Mouse (Mus musculus): ENCODE data around the gene Mat1a. TPM values are rescaled to one million over a fixed set of nuclear protein-coding genes. Genes with fewer than 3 reads are reported as not detected.

Mat1a gene
- polyA plus RNA-seq (2014; fragmentation: Illumina TruSeq; extraction: RNeasy Lipid Tissue Mini Kit (QIAGEN cat#74804); ENCODE audit: low read depth, low replicate concordance): 0.24 TPM

DNA sequence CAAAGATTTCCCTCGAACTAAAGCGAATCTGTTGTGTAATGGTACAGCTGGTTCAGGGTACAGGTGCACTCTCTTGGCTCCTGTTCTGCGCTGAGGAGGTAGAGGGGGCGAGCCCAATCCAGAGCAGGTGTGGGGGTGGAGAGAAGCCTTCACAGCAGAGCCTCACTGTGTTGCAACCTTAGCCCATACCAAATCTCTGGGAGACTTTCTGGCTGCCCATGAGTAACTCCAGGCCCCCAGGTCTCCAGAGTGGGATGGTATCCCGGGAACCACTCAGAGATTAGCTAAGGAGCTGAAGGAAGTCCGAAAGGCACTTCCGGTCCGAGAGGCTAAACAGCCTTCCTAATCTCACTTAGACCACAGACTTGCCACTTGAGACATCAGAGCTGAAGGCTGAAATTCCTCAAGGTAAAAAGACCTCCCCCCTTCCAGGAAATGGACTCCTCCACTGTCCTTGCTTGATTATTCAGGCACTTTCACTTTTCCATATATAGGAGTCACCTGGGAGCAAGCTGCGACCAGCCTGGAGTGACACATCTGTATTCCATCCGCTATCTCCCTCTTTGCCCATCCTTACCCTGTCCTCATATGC is at the start of gene Mat1a:
TSS of gene Mat1a (plus strand) at position 183 of the 592 bp plus-strand sequence.

DNA sequence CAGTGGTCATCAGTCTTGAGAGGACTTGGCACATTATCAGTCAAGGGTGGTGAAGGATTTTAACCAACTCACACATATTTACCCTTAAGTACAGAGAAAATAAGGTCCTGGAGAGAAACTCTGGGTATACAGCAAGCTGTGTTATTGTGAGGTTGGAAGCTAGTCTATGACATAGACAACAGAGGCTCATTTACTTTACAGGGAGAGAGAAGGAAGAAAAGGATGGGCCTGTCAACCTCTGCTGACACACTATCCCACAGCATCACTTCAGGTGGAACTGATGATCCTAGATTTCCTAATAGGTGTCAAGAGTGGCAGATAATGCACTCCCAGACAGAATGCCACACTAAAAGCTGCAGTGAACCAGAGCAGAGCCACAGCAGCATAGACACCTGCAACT is 35.7 kb upstream of the Mat1a start, which contains the start of gene Dydc2:
TSS of gene Dydc2 (minus strand) at position 101 of the 400 bp plus-strand sequence.

DNA sequence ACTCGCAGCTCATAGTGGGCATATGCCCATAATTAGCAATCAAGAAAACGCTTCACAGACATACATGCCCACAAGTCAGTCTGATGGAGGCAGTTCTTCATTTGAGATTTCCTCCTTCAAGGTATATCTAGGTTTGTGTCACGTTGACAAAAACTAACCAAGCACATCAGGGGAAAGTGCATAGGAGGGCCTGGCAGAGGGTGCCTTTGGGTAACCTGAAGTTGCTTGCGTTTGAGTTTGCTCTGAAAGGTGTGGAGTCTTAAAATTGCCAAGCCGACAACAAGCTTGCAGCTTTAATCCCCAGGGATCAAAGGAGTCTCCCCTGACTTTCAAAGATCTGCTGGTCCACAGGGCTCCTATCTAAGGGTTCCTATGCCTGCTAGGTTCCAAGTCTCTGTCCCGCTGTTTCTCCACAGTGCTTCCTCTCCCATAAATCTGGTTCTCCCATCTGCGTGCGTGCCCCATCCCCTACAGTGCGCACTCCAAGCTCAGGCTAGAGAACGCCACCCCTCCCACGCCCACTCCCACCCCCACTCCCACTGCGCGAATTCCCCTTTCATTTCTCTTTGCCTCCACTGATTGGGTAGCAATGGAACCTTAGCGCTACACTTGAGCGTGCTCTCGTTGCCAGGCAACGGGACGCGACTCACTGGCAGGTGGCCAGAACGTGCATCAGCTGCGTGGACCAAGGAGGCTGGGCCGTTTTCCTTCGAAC is 32.4 kb upstream of the Mat1a start, which contains the start of gene Dydc1:
TSS of gene Dydc1 (plus strand) at position 683 of the 715 bp plus-strand sequence.

DNA sequence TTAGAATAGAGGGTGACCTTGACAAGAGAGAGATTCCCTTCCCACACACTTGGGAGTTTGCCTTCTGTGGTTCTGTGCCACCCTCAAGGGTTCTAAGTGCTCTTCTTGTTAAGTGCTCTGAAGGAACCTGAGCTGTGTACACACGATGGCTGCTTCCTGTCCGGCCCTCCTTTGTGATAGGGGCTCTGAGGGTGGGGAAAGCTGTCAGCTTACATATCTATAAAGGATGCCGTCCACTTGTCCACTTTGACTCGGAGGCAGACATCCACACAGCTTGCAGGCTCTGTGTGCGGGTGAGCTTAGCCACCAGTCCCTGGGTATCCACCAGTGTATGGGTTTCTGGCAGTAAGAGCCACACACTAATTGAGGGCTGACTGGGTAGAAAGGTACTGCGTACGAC is 26.7 kb downstream of the Mat1a start, which contains the start of gene Sftpa1:
TSS of gene Sftpa1 (plus strand) at position 243 of the 400 bp plus-strand sequence.

DNA sequence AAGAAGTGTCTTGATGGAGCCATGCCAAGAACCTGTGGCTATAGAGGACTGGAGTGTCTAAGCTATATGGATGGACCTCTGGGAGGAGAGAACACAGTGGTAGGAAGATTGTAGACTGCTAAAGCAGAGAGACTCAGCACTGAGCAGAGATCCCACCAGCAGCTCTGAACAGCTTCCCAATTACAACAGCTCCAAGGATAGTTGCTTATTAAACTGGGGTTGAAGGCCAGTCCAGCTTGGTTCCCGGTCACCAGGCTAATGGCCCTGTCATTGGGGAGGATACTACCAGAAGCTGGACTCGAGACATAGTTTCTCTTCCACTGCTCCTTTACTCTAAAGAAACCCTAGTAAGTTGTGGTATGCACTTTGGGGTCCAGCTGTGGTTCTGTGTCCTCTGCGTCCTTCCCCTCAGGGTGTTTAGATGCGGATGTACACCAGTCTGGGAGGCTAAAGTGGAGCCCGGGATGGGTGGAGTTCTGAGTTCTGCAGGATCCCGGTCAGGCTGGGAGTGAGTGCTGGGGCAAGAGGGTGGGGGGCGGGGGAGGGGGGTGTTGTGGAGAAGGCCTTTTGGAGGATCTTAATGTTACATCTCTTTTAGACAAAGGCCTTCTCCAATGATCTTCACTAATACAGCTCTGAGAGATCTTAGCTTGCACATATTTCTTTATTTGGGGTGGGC is 46.5 kb downstream of the Mat1a start, which contains the start of gene Mbl1:
TSS of gene Mbl1 (plus strand) at position 239 of the 679 bp plus-strand sequence.

Other genes with a start within 250 kb of the Mat1a start
- 0.43 TPM for gene Sh2d4b, start 211.8 kb upstream of the Mat1a start, polyA plus RNA-seq (2014; fragmentation: Illumina TruSeq; extraction: RNeasy Lipid Tissue Mini Kit (QIAGEN cat#74804); ENCODE audit: low read depth, low replicate concordance)
- 1.6 TPM for gene Tspan14, start 138.2 kb upstream of the Mat1a start, polyA plus RNA-seq (2014; fragmentation: Illumina TruSeq; extraction: RNeasy Lipid Tissue Mini Kit (QIAGEN cat#74804); ENCODE audit: low read depth, low replicate concordance)
- gene Fam213a, start 91.2 kb upstream of the Mat1a start, polyA plus RNA-seq (2014; fragmentation: Illumina TruSeq; extraction: RNeasy Lipid Tissue Mini Kit (QIAGEN cat#74804); ENCODE audit: low read depth, low replicate concordance): 126 TPM
- gene Dydc2, start 35.8 kb upstream of the Mat1a start, polyA plus RNA-seq (2014; fragmentation: Illumina TruSeq; extraction: RNeasy Lipid Tissue Mini Kit (QIAGEN cat#74804); ENCODE audit: low read depth, low replicate concordance): 56.2 TPM
- 149 TPM for gene Dydc1, start 32.1 kb upstream of the Mat1a start, polyA plus RNA-seq (2014; fragmentation: Illumina TruSeq; extraction: RNeasy Lipid Tissue Mini Kit (QIAGEN cat#74804); ENCODE audit: low read depth, low replicate concordance)
- 0.08 TPM for gene Sftpa1, start 26.7 kb downstream of the Mat1a start, polyA plus RNA-seq (2014; fragmentation: Illumina TruSeq; extraction: RNeasy Lipid Tissue Mini Kit (QIAGEN cat#74804); ENCODE audit: low read depth, low replicate concordance)
- gene Mbl1, start 46.4 kb downstream of the Mat1a start, polyA plus RNA-seq (2014; fragmentation: Illumina TruSeq; extraction: RNeasy Lipid Tissue Mini Kit (QIAGEN cat#74804); ENCODE audit: low read depth, low replicate concordance): 0.25 TPM
- gene Sftpd, start 80.1 kb downstream of the Mat1a start, polyA plus RNA-seq (2014; fragmentation: Illumina TruSeq; extraction: RNeasy Lipid Tissue Mini Kit (QIAGEN cat#74804); ENCODE audit: low read depth, low replicate concordance): not detected
- gene Gm2832, start 173.8 kb downstream of the Mat1a start, polyA plus RNA-seq (2014; fragmentation: Illumina TruSeq; extraction: RNeasy Lipid Tissue Mini Kit (QIAGEN cat#74804); ENCODE audit: low read depth, low replicate concordance): 10.9 TPM
- 17.3 TPM for gene Gm5798, start 243.6 kb downstream of the Mat1a start, polyA plus RNA-seq (2014; fragmentation: Illumina TruSeq; extraction: RNeasy Lipid Tissue Mini Kit (QIAGEN cat#74804); ENCODE audit: low read depth, low replicate concordance)